Mouse (Mus musculus) midbrain, postnatal 0 days (tissue): ENCODE measurements around the gene Hdac4. TPM values are rescaled to one million over a fixed set of nuclear protein-coding genes. Genes with fewer than 3 reads are reported as not detected.

Experiments used
- ATAC-seq: fragments of 200-750 bp; cut with Nextera tagmentation; 2 replicates; pipeline ENCODE4 v1.8.0; 2017; ENCODE audit warnings: moderate number of reproducible peaks, mild to moderate bottlenecking, moderate TSS enrichment, moderate library complexity; ENCODE audit not compliant: low FRiP score
- DNase-seq: peaks from one replicate; pipeline ENCODE4 v3.0.0-alpha.2; 2015; ENCODE audit warnings: low spot score
- H3K27ac ChIP-seq: fragments of 300-500 bp; sonication (generic); 2 replicates; pipeline ENCODE4 v1.5.1; 2014; ENCODE audit warnings: low read depth, mild to moderate bottlenecking, low read length, mixed read lengths
- H3K27me3 ChIP-seq: fragments of 300-500 bp; sonication (generic); 2 replicates; pipeline ENCODE4 v1.6.1; 2014; ENCODE audit warnings: low read length, control low read depth, mixed read lengths; ENCODE audit not compliant: insufficient read depth
- H3K36me3 ChIP-seq: fragments of 300-500 bp; sonication (generic); 2 replicates; pipeline ENCODE4 v1.6.1; 2014; ENCODE audit warnings: low read length, control low read depth, mixed read lengths; ENCODE audit not compliant: insufficient read depth
- H3K4me1 ChIP-seq: fragments of 300-500 bp; sonication (generic); 2 replicates; pipeline ENCODE4 v1.6.1; 2014; ENCODE audit warnings: mild to moderate bottlenecking, control low read depth, antibody characterized with exemption, low read length, mixed read lengths; ENCODE audit not compliant: insufficient read depth
- H3K4me2 ChIP-seq: fragments of 300-500 bp; sonication (generic); 2 replicates; pipeline ENCODE4 v1.6.1; 2014; ENCODE audit warnings: low read depth, mild to moderate bottlenecking, low read length, mixed read lengths; ENCODE audit not compliant: poor library complexity, severe bottlenecking
- H3K4me3 ChIP-seq: fragments of 300-500 bp; sonication (generic); 2 replicates; pipeline ENCODE4 v1.5.1; 2014; ENCODE audit warnings: low read depth, mild to moderate bottlenecking, low read length, moderate library complexity
- H3K9ac ChIP-seq: fragments of 300-500 bp; sonication (generic); replicated peaks from 2 replicates; pipeline ENCODE4 v1.6.1; 2014; ENCODE audit warnings: mild to moderate bottlenecking, low read length, moderate library complexity, mixed read lengths; ENCODE audit not compliant: poor library complexity, severe bottlenecking
- H3K9me3 ChIP-seq: fragments of 300-500 bp; sonication (generic); 2 replicates; pipeline ENCODE4 v1.6.1; 2016; ENCODE audit warnings: low read length, control low read depth
- CTCF ChIP-seq: IDR thresholded peaks from 2 replicates; pipeline ENCODE4 v1.5.1; 2016; ENCODE audit warnings: antibody characterized with exemption, mild to moderate bottlenecking
- WGBS: fragments of 180-500 bp; shearing (Covaris S2); extraction: QIAGEN DNeasy Blood & Tissue Kit; methylation state at CpG from one replicate; pipeline ENCODE4 v1.1.7; 2014; 5-methylcytosine and 5-hydroxymethylcytosine counted together
- polyA plus RNA-seq: library from polyadenylated mRNA; unstranded; fragments of >200 nt; fragmentation: Nextera tagmentation; extraction: Ambion mirVana; gene quantifications from 2 replicates; pipeline ENCODE4 v1.2.1, GENCODE M21; 2015
- total RNA-seq: library from RNA; depleted of rRNA; stranded (reverse); fragments of >200 nt; gene quantifications from 2 replicates; pipeline ENCODE4 v1.2.3, GENCODE M21; 2014

Hdac4 gene
- total and polyA plus RNA-seq, 2 experiments from 2014 or later: 18.1 to 51.8 TPM

- no peak overlapping the region for H3K4me2 ChIP-seq
- H3K4me3 ChIP-seq: no peak overlapping the region
- no peak for ATAC-seq
- TF ChIP-seq CTCF: no peak
- no peaks in the 10 kb centered on the region for H3K4me1 ChIP-seq
- 97% methylated on average over 9 of the region's 9 CpGs for WGBS
- DNase-seq: no peak
- H3K9me3 ChIP-seq: no peaks in the 10 kb centered on the region
- no peak overlapping the region for H3K27ac ChIP-seq
- no peaks in the 10 kb centered on the region for H3K36me3 ChIP-seq
- no peaks in the 10 kb centered on the region for H3K27me3 ChIP-seq
- H3K9ac ChIP-seq: no peak overlapping the region
Measured at GRCm38 (mm10) chr1:91923567-91923966, 271.9 kb downstream of the Hdac4 start.

DNA sequence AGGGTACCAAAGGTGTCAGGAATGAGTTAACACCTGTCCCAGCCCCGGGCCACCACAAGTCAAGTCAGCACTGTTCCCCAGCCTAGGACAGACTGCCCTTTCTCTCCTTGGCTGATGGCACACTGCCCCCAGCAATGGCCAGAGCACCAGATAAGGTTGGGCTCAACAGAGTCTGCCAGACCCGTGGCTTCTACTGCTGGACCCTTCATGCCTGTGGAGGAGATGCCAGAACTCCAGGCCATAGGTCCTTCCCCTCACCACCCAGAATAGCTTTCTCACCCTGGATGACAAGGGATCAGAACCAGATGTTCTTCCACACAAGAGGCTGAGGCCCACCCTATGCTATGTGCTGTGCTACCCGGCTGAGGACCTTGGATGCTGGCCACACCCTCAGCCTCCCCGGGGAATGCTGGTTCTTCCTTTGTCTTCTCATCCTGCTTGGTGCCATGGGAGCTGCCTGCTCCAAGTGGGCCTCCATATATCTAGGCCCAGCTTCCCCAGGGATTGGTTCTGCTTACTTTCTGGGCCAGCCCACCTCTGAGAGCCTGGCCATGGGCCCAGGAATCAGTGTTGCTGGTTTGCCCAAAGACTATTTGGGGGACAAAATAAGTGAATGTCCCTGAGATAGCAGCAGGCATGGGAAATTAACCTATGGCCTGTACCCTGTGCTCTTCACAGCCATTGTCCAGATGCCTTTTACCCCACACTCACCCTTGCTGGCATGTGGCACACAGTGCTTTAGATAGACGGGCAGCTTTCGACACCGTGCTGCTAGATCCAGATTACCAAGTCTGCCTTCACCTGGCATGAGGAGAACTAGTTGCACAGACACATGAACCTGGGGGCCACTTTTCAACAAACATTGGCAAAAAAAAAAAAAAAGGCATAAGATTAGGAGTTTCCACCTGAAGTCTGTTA, 273.0 kb downstream of the Hdac4 start:
- no peak for TF ChIP-seq CTCF
- Histone ChIP-seq H3K4me2 (no peak overlapping the region), H3K36me3 (no peaks in the 10 kb centered on the region), H3K27me3 (no peaks in the 10 kb centered on the region), H3K9ac (no peak overlapping the region), H3K27ac (no peak overlapping the region), H3K4me3 (no peak overlapping the region), H3K4me1 (no peaks in the 10 kb centered on the region), H3K9me3 (no peaks in the 10 kb centered on the region)
- ATAC-seq (no peak), DNase-seq (no peak)
- WGBS: 87% methylated on average over 7 of the region's 7 CpGs

DNA sequence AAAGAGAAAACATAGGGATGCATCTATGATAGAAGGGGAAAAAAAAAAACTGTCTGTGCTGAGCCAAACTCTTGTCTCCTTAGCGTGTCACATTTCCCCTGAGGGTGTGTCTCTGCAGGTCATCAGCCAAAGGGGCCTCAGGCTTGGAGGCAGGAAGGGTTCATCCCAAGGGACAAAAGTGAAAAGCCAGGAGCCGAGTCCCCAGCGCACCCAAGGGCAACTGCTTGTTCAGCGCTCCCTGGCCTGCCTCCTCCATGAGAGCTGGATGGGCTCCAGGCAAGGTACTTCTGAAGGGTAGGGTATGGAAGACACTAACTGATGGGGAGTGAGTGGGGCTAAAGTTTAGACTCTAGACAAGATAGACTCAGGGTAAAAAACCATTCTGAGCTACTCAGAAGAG, 273.8 kb downstream of the Hdac4 start:
- Histone ChIP-seq H3K27me3 (no peaks in the 10 kb centered on the region), H3K4me1 (no peaks in the 10 kb centered on the region), H3K36me3 (no peaks in the 10 kb centered on the region), H3K27ac (no peak overlapping the region), H3K4me3 (no peak overlapping the region), H3K4me2 (no peak overlapping the region), H3K9me3 (no peaks in the 10 kb centered on the region), H3K9ac (no peak overlapping the region)
- no peak for TF ChIP-seq CTCF
- ATAC-seq (no peak), DNase-seq (no peak)
- WGBS: 86% methylated on average over 4 of the region's 4 CpGs

DNA sequence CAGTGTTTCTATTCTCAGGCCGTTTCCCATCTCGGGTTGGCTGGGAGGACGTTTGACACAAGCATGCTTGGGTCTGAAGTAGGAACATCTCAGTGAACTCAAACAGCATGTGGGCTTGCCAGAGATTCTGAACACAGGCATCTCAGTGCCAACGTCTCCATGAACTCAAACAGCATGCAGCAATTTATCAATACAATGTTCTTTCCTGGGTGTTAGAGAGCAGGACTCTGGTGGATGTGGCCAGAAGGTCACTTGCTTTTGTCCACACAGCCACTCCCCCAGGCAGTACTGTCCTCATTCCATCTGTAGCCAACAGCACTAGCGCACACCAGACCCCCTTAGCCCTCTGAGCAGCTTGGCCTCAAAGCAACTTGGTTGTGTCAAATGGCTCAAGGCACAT, 274.2 kb downstream of the Hdac4 start:
- no peak overlapping the region for H3K9ac ChIP-seq

GRCm38 (mm10) chr1:91920038-91920589, 275.4 kb downstream of the Hdac4 start:
- WGBS: 55% methylated on average over 7 of the region's 7 CpGs
- DNase-seq (no peak), ATAC-seq (no peak)
- H3K36me3 ChIP-seq: no peaks in the 10 kb centered on the region
- no peak for TF ChIP-seq CTCF
- no peak overlapping the region for H3K9ac ChIP-seq
- no peak overlapping the region for H3K4me2 ChIP-seq
- no peak overlapping the region for H3K27ac ChIP-seq
- H3K4me3 ChIP-seq: no peak overlapping the region
- H3K27me3 ChIP-seq: no peaks in the 10 kb centered on the region
- no peaks in the 10 kb centered on the region for H3K9me3 ChIP-seq
- no peaks in the 10 kb centered on the region for H3K4me1 ChIP-seq

More for the DNA sequence above, 274.2 kb downstream of the Hdac4 start:
- no peak overlapping the region for H3K27ac ChIP-seq
- H3K36me3 ChIP-seq: no peaks in the 10 kb centered on the region
- no peak overlapping the region for H3K4me3 ChIP-seq
- no peaks in the 10 kb centered on the region for H3K9me3 ChIP-seq
- 74% methylated on average over 5 of the region's 5 CpGs for WGBS
- no peak for TF ChIP-seq CTCF
- no peaks in the 10 kb centered on the region for H3K27me3 ChIP-seq
- H3K4me1 ChIP-seq: no peaks in the 10 kb centered on the region
- ATAC-seq (no peak), DNase-seq (no peak)
- no peak overlapping the region for H3K4me2 ChIP-seq

DNA sequence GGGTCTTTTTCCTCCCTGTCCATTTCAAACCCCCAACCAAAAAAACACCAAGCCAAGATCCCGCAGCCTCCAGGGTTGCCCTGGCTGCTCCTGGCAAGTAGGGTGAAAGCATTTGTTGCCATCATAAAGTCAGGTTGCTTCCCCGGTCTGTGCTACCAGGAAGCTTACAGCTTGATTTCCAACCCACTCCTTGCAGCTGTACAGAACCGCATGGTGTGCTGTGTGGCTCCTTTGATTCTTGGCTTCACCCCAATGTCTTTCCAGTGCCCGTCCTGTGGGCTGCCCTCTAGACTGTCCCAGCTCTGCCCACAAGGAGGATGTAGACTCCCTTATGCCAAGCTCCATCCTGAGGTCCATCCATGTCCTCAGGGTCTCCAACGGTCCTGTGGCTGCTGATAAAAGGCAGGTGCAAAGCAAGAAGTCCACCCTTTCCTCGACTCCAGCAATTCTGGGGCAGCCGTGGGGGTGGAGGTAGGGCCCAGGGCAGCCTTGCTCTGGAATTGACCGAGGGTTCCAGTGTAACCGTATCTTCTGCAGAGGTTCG, 277.2 kb downstream of the Hdac4 start:
- no peaks in the 10 kb centered on the region for H3K9me3 ChIP-seq
- no peak for TF ChIP-seq CTCF
- WGBS: 87% methylated on average over 10 of the region's 10 CpGs
- H3K36me3 ChIP-seq: no peaks in the 10 kb centered on the region
- no peak overlapping the region for H3K4me2 ChIP-seq
- no peak overlapping the region for H3K27ac ChIP-seq
- no peaks in the 10 kb centered on the region for H3K4me1 ChIP-seq
- DNase-seq: no peak
- no peak for ATAC-seq
- no peak overlapping the region for H3K4me3 ChIP-seq
- H3K9ac ChIP-seq: no peak overlapping the region
- no peaks in the 10 kb centered on the region for H3K27me3 ChIP-seq
